Mouse (Mus musculus): ENCODE measurements at regions not wholly inside any gene's neighbourhood (a gene's known extent, or its start where the extent isn't known, plus 50 kb on each side); places are given as distances from the start of the nearest gene placed in this dataset.

- Histone ChIP-seq H3K27me3 (ENCODE audit: insufficient read depth, low read length) (no peaks in the 10 kb centered on the region), H3K4me1 (ENCODE audit: insufficient read depth) (no peaks in the 10 kb centered on the region), H3K4me2 (ENCODE audit: low read depth, low read length) (no peak overlapping the region), H3K27ac (ENCODE audit: low read depth) (no peak overlapping the region), H3K9ac (replicated peaks) (no peak overlapping the region), H3K4me3 (ENCODE audit: low read depth, low read length) (no peak overlapping the region), H3K36me3 (replicated peaks; ENCODE audit: insufficient read depth, low read length) (no peaks in the 10 kb centered on the region), H3K9me3 (ENCODE audit: low read length) (no peaks in the 10 kb centered on the region)
- no peak for ATAC-seq
- TF ChIP-seq EP300 (IDR thresholded peaks at IDR 0.05; ENCODE audit: low read depth) (no peak), CTCF (IDR thresholded peaks at IDR 0.05; ENCODE audit: low read depth) (no peak)
- DNase-seq, result no peak
- 67% methylated on average over 2 of the region's 2 CpGs for WGBS (ENCODE audit: insufficient replicate concordance)
These were observed 129.4 kb downstream of the Zpld1 start for GRCm38 (mm10) chr16:55168433-55168832.

- H3K9me3 ChIP-seq (ENCODE audit: low read length), result no peaks in the 10 kb centered on the region
- DNase-seq, result no peak
- H3K4me1 ChIP-seq (ENCODE audit: insufficient read depth), result no peaks in the 10 kb centered on the region
- no peak overlapping the region for H3K9ac ChIP-seq (replicated peaks)
- H3K27ac ChIP-seq (ENCODE audit: low read depth), result no peak overlapping the region
- H3K4me3 ChIP-seq (ENCODE audit: low read depth, low read length), result no peak overlapping the region
- no peaks in the 10 kb centered on the region for H3K36me3 ChIP-seq (replicated peaks; ENCODE audit: insufficient read depth, low read length)
- ATAC-seq, result no peak
- H3K27me3 ChIP-seq (ENCODE audit: insufficient read depth, low read length), result no peaks in the 10 kb centered on the region
- no peak overlapping the region for H3K4me2 ChIP-seq (ENCODE audit: low read depth, low read length)
- 67% methylated on average over 8 of the region's 8 CpGs for WGBS (ENCODE audit: insufficient replicate concordance)
- no peak for TF ChIP-seq EP300 (IDR thresholded peaks at IDR 0.05; ENCODE audit: low read depth)
- TF ChIP-seq CTCF (IDR thresholded peaks at IDR 0.05; ENCODE audit: low read depth), result no peak
These were observed 131.5 kb downstream of the Zpld1 start for GRCm38 (mm10) chr16:55166181-55166848.

- H3K9me3 ChIP-seq (ENCODE audit: low read length), result no peaks in the 10 kb centered on the region
- no peak for ATAC-seq
- no peaks in the 10 kb centered on the region for H3K4me1 ChIP-seq (ENCODE audit: insufficient read depth)
- TF ChIP-seq EP300 (IDR thresholded peaks at IDR 0.05; ENCODE audit: low read depth), result no peak
- TF ChIP-seq CTCF (IDR thresholded peaks at IDR 0.05; ENCODE audit: low read depth), result no peak
- H3K9ac ChIP-seq (replicated peaks), result no peak overlapping the region
- no peaks in the 10 kb centered on the region for H3K27me3 ChIP-seq (ENCODE audit: insufficient read depth, low read length)
- H3K27ac ChIP-seq (ENCODE audit: low read depth), result no peak overlapping the region
- H3K4me2 ChIP-seq (ENCODE audit: low read depth, low read length), result no peak overlapping the region
- WGBS (ENCODE audit: insufficient replicate concordance), result 37% methylated on average over 6 of the region's 6 CpGs
- no peaks in the 10 kb centered on the region for H3K36me3 ChIP-seq (replicated peaks; ENCODE audit: insufficient read depth, low read length)
- no peak for DNase-seq
- H3K4me3 ChIP-seq (ENCODE audit: low read depth, low read length), result no peak overlapping the region
These were observed 134.9 kb downstream of the Zpld1 start for GRCm38 (mm10) chr16:55162926-55163325.

DNA sequence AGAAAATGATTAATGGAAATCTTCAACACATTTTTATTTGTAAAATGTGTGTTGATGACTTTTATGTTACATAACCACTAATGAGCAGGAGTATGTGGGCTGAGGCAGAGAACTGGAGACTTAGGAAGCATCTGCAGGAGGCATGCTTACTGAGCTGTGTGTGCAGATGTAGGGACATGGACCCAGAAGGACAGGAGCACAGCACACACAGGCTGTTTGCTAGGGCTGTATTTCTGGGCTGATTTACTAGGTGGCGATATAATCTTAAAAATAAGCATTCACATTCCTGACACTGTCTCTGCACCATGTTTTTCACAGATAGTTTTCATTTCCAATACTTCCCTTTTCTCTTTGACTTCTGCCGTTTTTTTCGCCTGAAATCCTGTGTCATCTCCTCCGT is 146.1 kb downstream of the Zpld1 start:
- Histone ChIP-seq H3K9me3 (ENCODE audit: low read length) (no peaks in the 10 kb centered on the region), H3K4me2 (ENCODE audit: low read depth, low read length) (no peak overlapping the region), H3K27ac (ENCODE audit: low read depth) (no peak overlapping the region), H3K4me3 (ENCODE audit: low read depth, low read length) (no peak overlapping the region), H3K27me3 (ENCODE audit: insufficient read depth, low read length) (no peaks in the 10 kb centered on the region), H3K4me1 (ENCODE audit: insufficient read depth) (no peaks in the 10 kb centered on the region), H3K36me3 (replicated peaks; ENCODE audit: insufficient read depth, low read length) (no peaks in the 10 kb centered on the region), H3K9ac (replicated peaks) (no peak overlapping the region)
- no peak for DNase-seq
- 0 out of 2 replicates have a peak, but pooled peaks have one; percentile 5 for TF ChIP-seq CTCF (IDR thresholded peaks at IDR 0.05; ENCODE audit: low read depth)
- no peak for TF ChIP-seq EP300 (IDR thresholded peaks at IDR 0.05; ENCODE audit: low read depth)
- WGBS (ENCODE audit: insufficient replicate concordance), result 34% methylated on average over 4 of the region's 4 CpGs
- ATAC-seq, result no peak

GRCm38 (mm10) chr16:55142431-55143173 is 155.2 kb downstream of the Zpld1 start:
- Histone ChIP-seq H3K4me2 (ENCODE audit: low read depth, low read length) (no peak overlapping the region), H3K4me3 (ENCODE audit: low read depth, low read length) (no peak overlapping the region), H3K27me3 (ENCODE audit: insufficient read depth, low read length) (no peaks in the 10 kb centered on the region), H3K36me3 (replicated peaks; ENCODE audit: insufficient read depth, low read length) (no peaks in the 10 kb centered on the region), H3K27ac (ENCODE audit: low read depth) (no peak overlapping the region), H3K9ac (replicated peaks) (no peak overlapping the region), H3K4me1 (ENCODE audit: insufficient read depth) (no peaks in the 10 kb centered on the region), H3K9me3 (ENCODE audit: low read length) (no peaks in the 10 kb centered on the region)
- no peak for TF ChIP-seq CTCF (IDR thresholded peaks at IDR 0.05; ENCODE audit: low read depth)
- no peak for TF ChIP-seq EP300 (IDR thresholded peaks at IDR 0.05; ENCODE audit: low read depth)
- ATAC-seq (no peak), DNase-seq (no peak)
- 79% methylated on average over 6 of the region's 6 CpGs for WGBS (ENCODE audit: insufficient replicate concordance)

- no peaks in the 10 kb centered on the region for H3K4me1 ChIP-seq (ENCODE audit: insufficient read depth)
- no peak for TF ChIP-seq EP300 (IDR thresholded peaks at IDR 0.05; ENCODE audit: low read depth)
- no peak for TF ChIP-seq CTCF (IDR thresholded peaks at IDR 0.05; ENCODE audit: low read depth)
- H3K36me3 ChIP-seq (replicated peaks; ENCODE audit: insufficient read depth, low read length), result no peaks in the 10 kb centered on the region
- no peak overlapping the region for H3K4me3 ChIP-seq (ENCODE audit: low read depth, low read length)
- no peak for ATAC-seq
- H3K9me3 ChIP-seq (ENCODE audit: low read length), result no peaks in the 10 kb centered on the region
- no peak for DNase-seq
- no peaks in the 10 kb centered on the region for H3K27me3 ChIP-seq (ENCODE audit: insufficient read depth, low read length)
- no peak overlapping the region for H3K9ac ChIP-seq (replicated peaks)
- no peak overlapping the region for H3K27ac ChIP-seq (ENCODE audit: low read depth)
- no peak overlapping the region for H3K4me2 ChIP-seq (ENCODE audit: low read depth, low read length)
These were observed 162.8 kb downstream of the Zpld1 start for GRCm38 (mm10) chr16:55134961-55135360.
